20 mouse cellular contexts compared by ENCODE assay signal in genomic region chr4:13536324-13537220, GRCm38 (mm10).
DNase-seq lines count a peak whose midpoint lies in the region; ATAC-seq and TF ChIP-seq lines count a peak whose summit lies in the region.
"Had no signal": no experiment of that assay in that cellular context is flagged by ENCODE, and none has a peak within 500 bp of the region (broad histone marks: within the 10 kb centered on the region; RNA-seq: fewer than 3 reads in every experiment).

No protein-coding gene starts in this region.

- H3K4me2 ChIP-seq in CH12.LX (ENCODE audit: insufficient read depth, low read depth, poor library complexity, severe bottlenecking) = no peak overlapping the region
- no peak overlapping the region for H3K4me2 ChIP-seq in forebrain, postnatal 0 days (ENCODE audit: low read depth)
- H3K4me2 ChIP-seq: embryonic facial prominence, embryonic 12.5 days; intestine, embryonic 15.5 days; kidney, embryonic 15.5 days; liver, embryonic 13.5 days had no signal

- ATAC-seq in frontal cortex, adult (ENCODE audit: low TSS enrichment) = 0 out of 2 replicates have a peak, but pooled peaks have one; percentile 57
- peak; percentile 63 for ATAC-seq in forebrain, postnatal 0 days
- ATAC-seq: intestine, embryonic 15.5 days had no signal

- H3K9me3 ChIP-seq in CH12.LX (replicated peaks; ENCODE audit: low read length) = no peaks in the 10 kb centered on the region
- H3K9me3 ChIP-seq in forebrain, postnatal 0 days (ENCODE audit: low read length) = no peaks in the 10 kb centered on the region
- H3K9me3 ChIP-seq: embryonic facial prominence, embryonic 12.5 days; G1E; intestine, embryonic 15.5 days; kidney, embryonic 15.5 days; limb, embryonic 10.5 days; liver, embryonic 13.5 days had no signal

- no peak for DNase-seq in frontal cortex, postnatal 36 days (ENCODE audit: low spot score in 2 of 2)
- peak; percentile 56 for DNase-seq in CH12.LX (ENCODE audit: extremely low read depth)
- peak; percentile 62 for DNase-seq in forebrain, postnatal 0 days
- peak; percentile 48 for DNase-seq in layer of hippocampus, adult 9-11 months
- no peak for DNase-seq in adrenal gland, adult (ENCODE audit: inconsistent age in 2 of 2, low spot score in 1 of 2)
- no peak for DNase-seq in thymus, postnatal 25 days
- DNase-seq in adrenal gland, postnatal 14 days = no peak
- DNase-seq: cerebellum, postnatal 25 days; gastrocnemius, postnatal 10 days; heart, postnatal 10 days; liver, embryonic 13.5 days; lung, postnatal 10 days; right cerebral cortex, postnatal 4 days; thymus, adult 18-20 months had no signal

- 20% methylated on average over 7 of the region's 7 CpGs for WGBS in forebrain, postnatal 0 days

- H3K27ac ChIP-seq in CH12.LX (ENCODE audit: insufficient read depth, low read depth) = no peak overlapping the region
- H3K27ac ChIP-seq in forebrain, postnatal 0 days (ENCODE audit: low read depth, low read length) = no peak overlapping the region
- H3K27ac ChIP-seq: embryonic facial prominence, embryonic 12.5 days; intestine, embryonic 15.5 days; kidney, embryonic 15.5 days; limb, embryonic 10.5 days; liver, embryonic 13.5 days had no signal

- H3K79me2 ChIP-seq in CH12.LX (replicated peaks; ENCODE audit: control insufficient read depth, extremely low read depth, insufficient read depth, poor library complexity, severe bottlenecking) = no peaks in the 10 kb centered on the region

- H3K27me3 ChIP-seq in CH12.LX (replicated peaks) = no peaks in the 10 kb centered on the region
- no peaks in the 10 kb centered on the region for H3K27me3 ChIP-seq in forebrain, postnatal 0 days (ENCODE audit: insufficient read depth, low read length)
- H3K27me3 ChIP-seq: embryonic facial prominence, embryonic 12.5 days; intestine, embryonic 15.5 days; kidney, embryonic 15.5 days; liver, embryonic 13.5 days had no signal

- H3K4me3 ChIP-seq in CH12.LX (replicated peaks in 1 of 3; ENCODE audit: low read depth in 2 of 3, low read length in 2 of 3, poor library complexity in 1 of 3) = no peak overlapping the region
- H3K4me3 ChIP-seq in forebrain, postnatal 0 days (ENCODE audit: low read depth, low read length) = no peak overlapping the region
- H3K4me3 ChIP-seq: embryonic facial prominence, embryonic 12.5 days; intestine, embryonic 15.5 days; kidney, embryonic 15.5 days; limb, embryonic 10.5 days; liver, embryonic 13.5 days had no signal

- no peaks in the 10 kb centered on the region for H3K36me3 ChIP-seq in CH12.LX (replicated peaks in 1 of 2; ENCODE audit: control insufficient read depth in 1 of 2, insufficient read depth in 1 of 2, low read length in 1 of 2)
- no peaks in the 10 kb centered on the region for H3K36me3 ChIP-seq in forebrain, postnatal 0 days (ENCODE audit: insufficient read depth)
- H3K36me3 ChIP-seq: embryonic facial prominence, embryonic 12.5 days; G1E; intestine, embryonic 15.5 days; kidney, embryonic 15.5 days; limb, embryonic 10.5 days; liver, embryonic 13.5 days had no signal

- peaks cover 0 to 21% of the 10 kb centered on the region in 2 experiments; a peak in 2 of 4 replicates for H3K4me1 ChIP-seq in CH12.LX (ENCODE audit: control insufficient read depth in 1 of 2, insufficient read depth in 2 of 2)
- H3K4me1 ChIP-seq in forebrain, postnatal 0 days (ENCODE audit: insufficient read depth) = no peaks in the 10 kb centered on the region
- H3K4me1 ChIP-seq: embryonic facial prominence, embryonic 12.5 days; intestine, embryonic 15.5 days; kidney, embryonic 15.5 days; limb, embryonic 10.5 days; liver, embryonic 13.5 days had no signal

- TF ChIP-seq RAD21 in CH12.LX (IDR thresholded peaks at IDR 0.05; ENCODE audit: low read depth, low read length) = no peak

- no peak for TF ChIP-seq CTCF in CH12.LX (conservative IDR thresholded peaks at IDR 0.05 in 1 of 2, IDR thresholded peaks at IDR 0.05 in 1 of 2; ENCODE audit: low read depth in 2 of 2, low read length in 2 of 2)
- no peak for TF ChIP-seq CTCF in forebrain, postnatal 0 days (IDR thresholded peaks at IDR 0.05; ENCODE audit: low read depth)

- no peak overlapping the region for H3K9ac ChIP-seq in CH12.LX (ENCODE audit: insufficient read depth, low read depth)
- H3K9ac ChIP-seq in forebrain, postnatal 0 days = no peak overlapping the region
- H3K9ac ChIP-seq: embryonic facial prominence, embryonic 12.5 days; intestine, embryonic 15.5 days; kidney, embryonic 15.5 days; liver, embryonic 13.5 days had no signal

- in situ Hi-C loops in CH12.LX (cut with MboI; ENCODE audit: low pct_ligation_motif_present, low pct_unique_long_range_greater_than_20kb, low sequenced_read_pairs) = no loop called here

- TF ChIP-seq POLR2A in CH12.LX (IDR thresholded peaks at IDR 0.05; ENCODE audit: low read depth, low read length) = no peak

- TF ChIP-seq EP300 in CH12.LX (IDR thresholded peaks at IDR 0.05; ENCODE audit: low read length) = 0 out of 2 replicates have a peak, but pooled peaks have one; percentile 22

- dilution Hi-C loops in CH12.LX (cut with MboI; ENCODE audit: extremely low pct_ligation_motif_present, extremely low pct_unique_long_range_greater_than_20kb, low sequenced_read_pairs) = no loop called here

TF ChIP-seq in CH12.LX, 34 proteins besides CTCF, POLR2A, EP300 and RAD21:
- TF ChIP-seq MEF2A (IDR thresholded peaks at IDR 0.05; ENCODE audit: borderline replicate concordance, low read depth, low read length) (peak; percentile 38; the same call in 1 of the 2 replicates), IRF4 (IDR thresholded peaks at IDR 0.05; ENCODE audit: low read depth, low read length) (0 out of 2 replicates have a peak, but pooled peaks have one; percentile 31), CHD2 (IDR thresholded peaks at IDR 0.05; ENCODE audit: low read length) (no peak)

Comparison
In these comparisons a context has a peak if more than half of its experiments do, and no peak if none do; other contexts are left out.
1. DNase-seq: peak in CH12.LX (single experiment), forebrain, postnatal 0 days (single experiment) and layer of hippocampus, adult 9-11 months (single experiment); none in frontal cortex, postnatal 36 days (0 of 2), adrenal gland, adult (0 of 2), thymus, postnatal 25 days (single experiment) and adrenal gland, postnatal 14 days (single experiment).